Mouse (Mus musculus) right cerebral cortex, postnatal 10 days (tissue): ENCODE measurements around the gene Tbc1d22a.
A peak's percentile ranks its signal among the peaks of the same experiment; 100 is the strongest.

Source experiments
- DNase-seq, 2 experiments: peaks; one replicate each; pipeline ENCODE4 v3.0.0; 2021; ENCODE audit warnings: low spot score in 2 of 2

Gene Tbc1d22a

GRCm38 (mm10) chr15:86234517-86235441 is 20.5 kb downstream of the Tbc1d22a start:
- DNase-seq: peak in 1 of 2 experiments; percentile 69

- peak in 1 of 2 experiments; percentile 63 for DNase-seq
These were observed 22.0 kb downstream of the Tbc1d22a start for GRCm38 (mm10) chr15:86236252-86236651.

- DNase-seq: no peak
These were observed 23.8 kb downstream of the Tbc1d22a start for GRCm38 (mm10) chr15:86238076-86238475.

GRCm38 (mm10) chr15:86239068-86239467 is 24.8 kb downstream of the Tbc1d22a start:
- DNase-seq: no peak

- DNase-seq: peak in 1 of 2 experiments; percentile 74
These were observed 25.5 kb downstream of the Tbc1d22a start for GRCm38 (mm10) chr15:86239801-86240200.

- DNase-seq: peak; percentile 73 to 87
These were observed 29.4 kb downstream of the Tbc1d22a start for GRCm38 (mm10) chr15:86243708-86244107.

- DNase-seq: no peak
These were observed 30.1 kb downstream of the Tbc1d22a start for GRCm38 (mm10) chr15:86244380-86244779.

GRCm38 (mm10) chr15:86250269-86250668 is 36.0 kb downstream of the Tbc1d22a start:
- DNase-seq: peak; percentile 66 to 78

- no peak for DNase-seq
These were observed 37.9 kb downstream of the Tbc1d22a start for GRCm38 (mm10) chr15:86252130-86252529.

- DNase-seq: no peak
These were observed 38.4 kb downstream of the Tbc1d22a start for GRCm38 (mm10) chr15:86252684-86253083.

- no peak for DNase-seq
These were observed 39.2 kb downstream of the Tbc1d22a start for GRCm38 (mm10) chr15:86253411-86253810.

GRCm38 (mm10) chr15:86256201-86256600 is 41.9 kb downstream of the Tbc1d22a start:
- DNase-seq: no peak

- DNase-seq: peak; percentile 67 to 68
These were observed 42.5 kb downstream of the Tbc1d22a start for GRCm38 (mm10) chr15:86256728-86257179.

GRCm38 (mm10) chr15:86257916-86258685 is 43.8 kb downstream of the Tbc1d22a start:
- DNase-seq: no peak

- DNase-seq: no peak
These were observed 45.0 kb downstream of the Tbc1d22a start for GRCm38 (mm10) chr15:86259233-86259632.

- DNase-seq: peak in 1 of 2 experiments; percentile 54
These were observed 45.9 kb downstream of the Tbc1d22a start for GRCm38 (mm10) chr15:86260111-86260510.

- no peak for DNase-seq
These were observed 50.1 kb downstream of the Tbc1d22a start for GRCm38 (mm10) chr15:86264389-86264788.

- DNase-seq: no peak
These were observed 50.5 kb downstream of the Tbc1d22a start for GRCm38 (mm10) chr15:86264803-86265202.

GRCm38 (mm10) chr15:86266975-86267374 is 52.7 kb downstream of the Tbc1d22a start:
- no peak for DNase-seq

GRCm38 (mm10) chr15:86268526-86268925 is 54.3 kb downstream of the Tbc1d22a start:
- no peak for DNase-seq

GRCm38 (mm10) chr15:86275754-86276153 is 61.5 kb downstream of the Tbc1d22a start:
- DNase-seq: no peak

GRCm38 (mm10) chr15:86276538-86277264 is 62.4 kb downstream of the Tbc1d22a start:
- no peak for DNase-seq
